Mouse (Mus musculus): ENCODE data around the gene Dapk2. TPM values are rescaled to one million over a fixed set of nuclear protein-coding genes. Genes with fewer than 3 reads are reported as not detected.

Gene Dapk2
- polyA plus RNA-seq, 1 experiment: 22.8 TPM

- no peak for TF ChIP-seq MYOG (IDR thresholded peaks at IDR 0.05; ENCODE audit: control insufficient read depth, extremely low read depth, insufficient read length)
- TF ChIP-seq USF1 (IDR thresholded peaks at IDR 0.05; ENCODE audit: low read depth): no peak
- no peak for TF ChIP-seq CEBPB (IDR thresholded peaks at IDR 0.05; ENCODE audit: low read depth)
- TF ChIP-seq CTCF (IDR thresholded peaks at IDR 0.05; ENCODE audit: control insufficient read depth, insufficient read depth, insufficient read length): no peak
- TF ChIP-seq FOSL1 (IDR thresholded peaks at IDR 0.05; ENCODE audit: insufficient read depth, low read length, poor library complexity, severe bottlenecking): no peak
- TF ChIP-seq MYOD1 (IDR thresholded peaks at IDR 0.05; ENCODE audit: control insufficient read depth, insufficient read length, low read depth): no peak
- TF ChIP-seq MAX (IDR thresholded peaks at IDR 0.05): no peak
- Histone ChIP-seq H3K4me3 (ENCODE audit: insufficient read depth, poor library complexity, severe bottlenecking) (no peak overlapping the region), H3ac (ENCODE audit: control insufficient read depth, insufficient read length, low read depth) (no peak overlapping the region), H3K27me3 (ENCODE audit: control insufficient read depth, insufficient read depth, insufficient read length) (no peaks in the 10 kb centered on the region), H3K79me3 (ENCODE audit: low read depth) (no peaks in the 10 kb centered on the region), H3K36me3 (ENCODE audit: control insufficient read depth, insufficient read depth) (no peaks in the 10 kb centered on the region), H3K79me2 (ENCODE audit: control insufficient read depth, insufficient read depth) (no peaks in the 10 kb centered on the region)
Measured at GRCm38 (mm10) chr9:66194003-66194402, 36.0 kb downstream of the Dapk2 start.

DNA sequence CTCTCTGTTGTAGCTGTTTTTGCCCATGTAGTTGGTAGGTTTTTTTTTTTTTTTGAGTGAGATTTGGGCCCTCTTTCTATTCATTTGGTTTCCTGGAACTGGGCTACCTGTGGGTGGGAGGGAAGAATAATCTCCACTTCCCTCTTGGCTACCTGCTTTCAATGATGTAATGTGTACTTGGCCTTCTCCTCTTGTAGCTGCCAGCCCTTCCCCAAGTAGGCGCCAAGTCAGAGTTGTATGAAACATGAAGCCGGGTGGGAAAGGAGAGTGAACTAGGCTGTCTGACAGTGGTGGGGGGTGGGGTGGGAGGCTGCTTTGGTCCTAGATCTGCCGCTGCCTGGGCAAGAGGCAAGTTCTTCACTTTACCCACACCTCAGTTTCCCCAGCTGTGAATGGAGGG lies 38.5 kb downstream of the Dapk2 start:
- no peaks in the 10 kb centered on the region for H3K79me3 ChIP-seq (ENCODE audit: low read depth)
- TF ChIP-seq MAX (IDR thresholded peaks at IDR 0.05) (no peak), MYOD1 (IDR thresholded peaks at IDR 0.05; ENCODE audit: control insufficient read depth, insufficient read length, low read depth) (no peak), CEBPB (IDR thresholded peaks at IDR 0.05; ENCODE audit: low read depth) (no peak), CTCF (IDR thresholded peaks at IDR 0.05; ENCODE audit: control insufficient read depth, insufficient read depth, insufficient read length) (no peak), MYOG (IDR thresholded peaks at IDR 0.05; ENCODE audit: control insufficient read depth, extremely low read depth, insufficient read length) (no peak), FOSL1 (IDR thresholded peaks at IDR 0.05; ENCODE audit: insufficient read depth, low read length, poor library complexity, severe bottlenecking) (no peak), USF1 (IDR thresholded peaks at IDR 0.05; ENCODE audit: low read depth) (no peak)
- H3K27me3 ChIP-seq (ENCODE audit: control insufficient read depth, insufficient read depth, insufficient read length): no peaks in the 10 kb centered on the region
- no peak overlapping the region for H3ac ChIP-seq (ENCODE audit: control insufficient read depth, insufficient read length, low read depth)
- no peaks in the 10 kb centered on the region for H3K36me3 ChIP-seq (ENCODE audit: control insufficient read depth, insufficient read depth)
- no peaks in the 10 kb centered on the region for H3K79me2 ChIP-seq (ENCODE audit: control insufficient read depth, insufficient read depth)
- no peak overlapping the region for H3K4me3 ChIP-seq (ENCODE audit: insufficient read depth, poor library complexity, severe bottlenecking)

DNA sequence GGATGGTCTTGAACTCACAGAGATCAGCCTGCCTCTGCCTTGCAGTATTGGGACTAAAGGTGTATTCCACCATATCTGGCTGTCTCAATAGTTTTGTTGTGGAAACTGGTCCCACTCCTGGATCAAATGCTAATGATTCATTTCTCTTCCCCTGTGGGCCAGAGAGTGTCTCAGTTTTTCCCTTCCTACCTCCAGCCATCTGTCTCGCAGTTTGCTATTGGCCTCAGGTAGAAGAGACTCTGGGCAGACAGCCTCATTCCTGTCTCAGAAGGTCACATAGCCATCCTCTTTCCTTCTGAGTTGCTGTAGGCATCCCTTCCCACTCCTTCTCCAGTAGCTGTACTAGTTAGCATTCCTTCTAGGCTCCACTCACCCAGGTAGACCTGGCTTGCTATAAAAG lies 40.5 kb downstream of the Dapk2 start:
- H3K27me3 ChIP-seq (ENCODE audit: control insufficient read depth, insufficient read depth, insufficient read length): no peaks in the 10 kb centered on the region
- no peaks in the 10 kb centered on the region for H3K79me2 ChIP-seq (ENCODE audit: control insufficient read depth, insufficient read depth)
- no peak overlapping the region for H3K4me3 ChIP-seq (ENCODE audit: insufficient read depth, poor library complexity, severe bottlenecking)
- H3ac ChIP-seq (ENCODE audit: control insufficient read depth, insufficient read length, low read depth): no peak overlapping the region
- no peaks in the 10 kb centered on the region for H3K79me3 ChIP-seq (ENCODE audit: low read depth)
- no peak for TF ChIP-seq CEBPB (IDR thresholded peaks at IDR 0.05; ENCODE audit: low read depth)
- no peak for TF ChIP-seq MYOG (IDR thresholded peaks at IDR 0.05; ENCODE audit: control insufficient read depth, extremely low read depth, insufficient read length)
- no peak for TF ChIP-seq MAX (IDR thresholded peaks at IDR 0.05)
- no peak for TF ChIP-seq MYOD1 (IDR thresholded peaks at IDR 0.05; ENCODE audit: control insufficient read depth, insufficient read length, low read depth)
- no peak for TF ChIP-seq CTCF (IDR thresholded peaks at IDR 0.05; ENCODE audit: control insufficient read depth, insufficient read depth, insufficient read length)
- no peak for TF ChIP-seq FOSL1 (IDR thresholded peaks at IDR 0.05; ENCODE audit: insufficient read depth, low read length, poor library complexity, severe bottlenecking)
- TF ChIP-seq USF1 (IDR thresholded peaks at IDR 0.05; ENCODE audit: low read depth): no peak
- H3K36me3 ChIP-seq (ENCODE audit: control insufficient read depth, insufficient read depth): no peaks in the 10 kb centered on the region

GRCm38 (mm10) chr9:66199657-66200410 lies 41.8 kb downstream of the Dapk2 start:
- Histone ChIP-seq H3K27me3 (ENCODE audit: control insufficient read depth, insufficient read depth, insufficient read length) (no peaks in the 10 kb centered on the region), H3K4me3 (ENCODE audit: insufficient read depth, poor library complexity, severe bottlenecking) (no peak overlapping the region), H3K79me3 (ENCODE audit: low read depth) (no peaks in the 10 kb centered on the region), H3ac (ENCODE audit: control insufficient read depth, insufficient read length, low read depth) (no peak overlapping the region), H3K36me3 (ENCODE audit: control insufficient read depth, insufficient read depth) (no peaks in the 10 kb centered on the region), H3K79me2 (ENCODE audit: control insufficient read depth, insufficient read depth) (no peaks in the 10 kb centered on the region)
- TF ChIP-seq USF1 (IDR thresholded peaks at IDR 0.05; ENCODE audit: low read depth) (no peak), MAX (IDR thresholded peaks at IDR 0.05) (no peak), CTCF (IDR thresholded peaks at IDR 0.05; ENCODE audit: control insufficient read depth, insufficient read depth, insufficient read length) (no peak), FOSL1 (IDR thresholded peaks at IDR 0.05; ENCODE audit: insufficient read depth, low read length, poor library complexity, severe bottlenecking) (no peak), CEBPB (IDR thresholded peaks at IDR 0.05; ENCODE audit: low read depth) (no peak), MYOG (IDR thresholded peaks at IDR 0.05; ENCODE audit: control insufficient read depth, extremely low read depth, insufficient read length) (no peak), MYOD1 (IDR thresholded peaks at IDR 0.05; ENCODE audit: control insufficient read depth, insufficient read length, low read depth) (no peak)

GRCm38 (mm10) chr9:66200411-66200789 lies 42.4 kb downstream of the Dapk2 start:
- Histone ChIP-seq H3K36me3 (ENCODE audit: control insufficient read depth, insufficient read depth) (no peaks in the 10 kb centered on the region), H3K27me3 (ENCODE audit: control insufficient read depth, insufficient read depth, insufficient read length) (no peaks in the 10 kb centered on the region), H3K4me3 (ENCODE audit: insufficient read depth, poor library complexity, severe bottlenecking) (no peak overlapping the region), H3K79me3 (ENCODE audit: low read depth) (no peaks in the 10 kb centered on the region), H3ac (ENCODE audit: control insufficient read depth, insufficient read length, low read depth) (no peak overlapping the region), H3K79me2 (ENCODE audit: control insufficient read depth, insufficient read depth) (no peaks in the 10 kb centered on the region)
- TF ChIP-seq USF1 (IDR thresholded peaks at IDR 0.05; ENCODE audit: low read depth): no peak
- TF ChIP-seq MYOD1 (IDR thresholded peaks at IDR 0.05; ENCODE audit: control insufficient read depth, insufficient read length, low read depth): no peak
- TF ChIP-seq CEBPB (IDR thresholded peaks at IDR 0.05; ENCODE audit: low read depth): no peak
- no peak for TF ChIP-seq FOSL1 (IDR thresholded peaks at IDR 0.05; ENCODE audit: insufficient read depth, low read length, poor library complexity, severe bottlenecking)
- no peak for TF ChIP-seq CTCF (IDR thresholded peaks at IDR 0.05; ENCODE audit: control insufficient read depth, insufficient read depth, insufficient read length)
- no peak for TF ChIP-seq MYOG (IDR thresholded peaks at IDR 0.05; ENCODE audit: control insufficient read depth, extremely low read depth, insufficient read length)
- TF ChIP-seq MAX (IDR thresholded peaks at IDR 0.05): no peak

Data from C2C12 (cell line).